Mouse (Mus musculus): ENCODE results near the gene Flt3l. TPM values are rescaled to one million over a fixed set of nuclear protein-coding genes. Genes with fewer than 3 reads are reported as not detected.
A peak's percentile ranks its signal among the peaks of the same experiment; 100 is the strongest.

Flt3l gene
- polyA plus RNA-seq, 1 experiment = 6.2 TPM

GRCm38 (mm10) chr7:45151303-45151702, 15.1 kb upstream of the Flt3l start:
- peak; percentile 57 for DNase-seq (ENCODE audit: low read depth)
- TF ChIP-seq CTCF (IDR thresholded peaks at IDR 0.05; ENCODE audit: borderline replicate concordance, extremely low read depth, insufficient read depth, insufficient read length) (no peak), POLR2A (IDR thresholded peaks at IDR 0.05; ENCODE audit: borderline replicate concordance, extremely low read depth, insufficient read depth, insufficient read length, poor library complexity, severe bottlenecking) (no peak)

- no peak for DNase-seq (ENCODE audit: low read depth)
- no peak for TF ChIP-seq CTCF (IDR thresholded peaks at IDR 0.05; ENCODE audit: borderline replicate concordance, extremely low read depth, insufficient read depth, insufficient read length)
- TF ChIP-seq POLR2A (IDR thresholded peaks at IDR 0.05; ENCODE audit: borderline replicate concordance, extremely low read depth, insufficient read depth, insufficient read length, poor library complexity, severe bottlenecking) = no peak
Measured at GRCm38 (mm10) chr7:45150321-45150720, 14.1 kb upstream of the Flt3l start.

GRCm38 (mm10) chr7:45149545-45149944, 13.3 kb upstream of the Flt3l start:
- no peak for DNase-seq (ENCODE audit: low read depth)
- TF ChIP-seq POLR2A (IDR thresholded peaks at IDR 0.05; ENCODE audit: borderline replicate concordance, extremely low read depth, insufficient read depth, insufficient read length, poor library complexity, severe bottlenecking) (no peak), CTCF (IDR thresholded peaks at IDR 0.05; ENCODE audit: borderline replicate concordance, extremely low read depth, insufficient read depth, insufficient read length) (no peak)

GRCm38 (mm10) chr7:45148534-45149098, 12.4 kb upstream of the Flt3l start:
- no peak for TF ChIP-seq CTCF (IDR thresholded peaks at IDR 0.05; ENCODE audit: borderline replicate concordance, extremely low read depth, insufficient read depth, insufficient read length)
- no peak for TF ChIP-seq POLR2A (IDR thresholded peaks at IDR 0.05; ENCODE audit: borderline replicate concordance, extremely low read depth, insufficient read depth, insufficient read length, poor library complexity, severe bottlenecking)
- no peak for DNase-seq (ENCODE audit: low read depth)

GRCm38 (mm10) chr7:45147899-45148298, 11.7 kb upstream of the Flt3l start:
- DNase-seq (ENCODE audit: low read depth) = no peak
- TF ChIP-seq POLR2A (IDR thresholded peaks at IDR 0.05; ENCODE audit: borderline replicate concordance, extremely low read depth, insufficient read depth, insufficient read length, poor library complexity, severe bottlenecking) (no peak), CTCF (IDR thresholded peaks at IDR 0.05; ENCODE audit: borderline replicate concordance, extremely low read depth, insufficient read depth, insufficient read length) (no peak)

DNA sequence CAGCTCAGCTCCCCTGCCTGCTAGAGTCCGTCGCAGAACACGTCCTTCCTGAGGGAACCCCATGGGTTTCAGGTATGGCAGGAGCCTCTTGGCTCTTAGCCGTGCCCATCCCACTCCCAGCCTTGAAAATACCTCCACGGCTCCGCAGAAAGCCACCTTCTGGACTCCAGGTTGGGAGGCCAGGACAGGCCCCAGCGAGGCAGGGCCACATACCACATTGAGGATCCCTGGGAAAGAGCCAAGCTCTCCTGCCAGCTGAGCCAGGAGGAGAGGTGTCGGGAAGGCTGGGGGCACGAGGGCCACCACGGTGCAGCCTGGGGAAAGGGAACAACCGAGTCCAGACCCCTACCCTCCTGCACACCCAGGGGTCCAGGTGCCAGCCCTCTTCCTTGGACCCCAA, 11.0 kb upstream of the Flt3l start:
- TF ChIP-seq CTCF (IDR thresholded peaks at IDR 0.05; ENCODE audit: borderline replicate concordance, extremely low read depth, insufficient read depth, insufficient read length) = no peak
- TF ChIP-seq POLR2A (IDR thresholded peaks at IDR 0.05; ENCODE audit: borderline replicate concordance, extremely low read depth, insufficient read depth, insufficient read length, poor library complexity, severe bottlenecking) = no peak
- no peak for DNase-seq (ENCODE audit: low read depth)

GRCm38 (mm10) chr7:45145460-45145859, 9.2 kb upstream of the Flt3l start:
- no peak for DNase-seq (ENCODE audit: low read depth)
- TF ChIP-seq POLR2A (IDR thresholded peaks at IDR 0.05; ENCODE audit: borderline replicate concordance, extremely low read depth, insufficient read depth, insufficient read length, poor library complexity, severe bottlenecking) (no peak), CTCF (IDR thresholded peaks at IDR 0.05; ENCODE audit: borderline replicate concordance, extremely low read depth, insufficient read depth, insufficient read length) (no peak)

- TF ChIP-seq POLR2A (IDR thresholded peaks at IDR 0.05; ENCODE audit: borderline replicate concordance, extremely low read depth, insufficient read depth, insufficient read length, poor library complexity, severe bottlenecking) (no peak), CTCF (IDR thresholded peaks at IDR 0.05; ENCODE audit: borderline replicate concordance, extremely low read depth, insufficient read depth, insufficient read length) (no peak)
Measured at GRCm38 (mm10) chr7:45144368-45145174, 8.3 kb upstream of the Flt3l start.

DNA sequence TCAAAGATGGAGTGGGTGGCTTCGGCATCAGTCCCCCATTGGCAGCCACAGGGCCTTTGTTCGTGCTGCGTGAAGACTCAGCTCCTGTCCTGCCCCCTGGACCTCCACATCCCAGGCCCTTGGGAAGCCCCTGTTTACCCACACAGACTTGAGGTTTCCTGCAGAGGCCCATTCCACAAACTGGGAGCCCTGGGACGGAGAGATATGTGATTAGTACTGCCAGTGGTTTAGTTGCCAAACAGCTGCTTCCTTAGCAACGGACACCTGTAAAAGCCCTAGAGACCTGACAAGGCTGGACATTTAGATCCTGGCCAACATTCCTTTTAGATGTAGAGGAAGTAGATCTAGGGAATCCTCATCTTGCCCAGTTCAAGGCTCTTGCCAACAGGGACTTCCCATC, 5.7 kb upstream of the Flt3l start:
- no peak for TF ChIP-seq POLR2A (IDR thresholded peaks at IDR 0.05; ENCODE audit: borderline replicate concordance, extremely low read depth, insufficient read depth, insufficient read length, poor library complexity, severe bottlenecking)
- TF ChIP-seq CTCF (IDR thresholded peaks at IDR 0.05; ENCODE audit: borderline replicate concordance, extremely low read depth, insufficient read depth, insufficient read length) = no peak

More at GRCm38 (mm10) chr7:45144368-45145174, 8.3 kb upstream of the Flt3l start:
- DNase-seq (ENCODE audit: low read depth) = no peak

DNA sequence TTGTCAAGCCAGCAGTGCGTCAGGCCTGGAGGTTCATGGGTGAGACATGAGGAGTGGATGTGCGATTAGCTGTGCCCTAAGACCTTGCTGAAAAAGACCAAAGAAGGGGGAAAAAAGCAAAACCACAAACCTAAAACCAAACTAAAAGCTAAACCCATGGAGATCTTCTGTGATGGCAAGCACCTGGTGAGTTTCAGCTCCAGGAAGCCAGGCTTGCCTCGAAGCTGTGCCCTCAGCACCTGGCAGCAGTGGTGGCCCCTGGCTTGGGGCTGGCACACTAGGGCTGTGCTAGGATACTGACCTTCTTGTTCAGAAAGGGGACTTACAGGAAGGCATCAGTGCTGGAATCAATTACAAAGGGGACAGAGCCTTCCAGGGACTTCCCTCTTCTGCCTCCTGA, 5.1 kb upstream of the Flt3l start:
- no peak for TF ChIP-seq CTCF (IDR thresholded peaks at IDR 0.05; ENCODE audit: borderline replicate concordance, extremely low read depth, insufficient read depth, insufficient read length)
- TF ChIP-seq POLR2A (IDR thresholded peaks at IDR 0.05; ENCODE audit: borderline replicate concordance, extremely low read depth, insufficient read depth, insufficient read length, poor library complexity, severe bottlenecking) = no peak
- DNase-seq (ENCODE audit: low read depth) = no peak

More for the DNA sequence above, 5.7 kb upstream of the Flt3l start:
- DNase-seq (ENCODE audit: low read depth) = no peak

DNA sequence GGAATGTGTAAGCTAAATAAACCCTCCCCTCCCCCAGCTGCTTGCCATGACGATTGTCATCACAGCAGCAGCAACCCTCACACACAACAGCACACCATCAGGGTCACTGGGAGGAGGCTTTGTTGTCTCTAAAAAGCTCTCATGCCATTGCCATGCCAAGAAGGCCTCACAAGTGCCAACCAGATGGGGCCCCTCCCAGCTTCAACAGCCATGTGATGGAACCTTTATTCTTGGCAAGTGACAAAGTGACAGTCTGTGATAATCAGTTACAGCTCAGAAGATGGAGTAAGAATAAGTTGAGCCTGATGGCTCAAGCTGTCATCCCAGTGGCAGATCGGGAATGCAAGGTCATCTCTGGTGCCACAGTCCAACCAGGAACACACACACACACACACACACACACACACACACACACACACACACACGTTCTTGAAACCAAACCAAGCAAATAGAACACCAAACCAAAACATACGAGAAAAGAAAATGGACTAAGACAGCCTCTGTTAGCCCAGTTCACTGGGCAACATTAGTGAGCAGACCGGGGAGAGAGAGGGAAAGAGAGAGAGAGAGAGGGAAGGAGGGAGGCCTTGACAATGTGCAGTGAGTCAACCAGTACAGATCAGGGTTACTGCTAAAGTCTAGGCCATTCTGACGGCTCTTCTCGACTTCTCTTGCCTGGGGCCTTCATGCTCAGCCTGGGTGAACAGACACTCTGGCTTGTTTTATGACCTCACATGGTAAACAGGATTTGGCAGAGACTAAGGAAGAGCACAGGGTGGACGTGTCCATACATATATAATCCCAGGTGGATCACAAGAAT, 3.9 kb upstream of the Flt3l start:
- TF ChIP-seq POLR2A (IDR thresholded peaks at IDR 0.05; ENCODE audit: borderline replicate concordance, extremely low read depth, insufficient read depth, insufficient read length, poor library complexity, severe bottlenecking) = no peak
- no peak for TF ChIP-seq CTCF (IDR thresholded peaks at IDR 0.05; ENCODE audit: borderline replicate concordance, extremely low read depth, insufficient read depth, insufficient read length)
- peak; percentile 60 for DNase-seq (ENCODE audit: low read depth)

All from brain, embryonic 14.5 days (tissue).